Mouse (Mus musculus) kidney, adult 9 months (tissue): ENCODE results near the gene Slc25a3.
A peak's percentile ranks its signal among the peaks of the same experiment; 100 is the strongest.

Experiments used
- DNase-seq: peaks from one replicate; pipeline ENCODE4 v3.0.0; 2022

Gene Slc25a3

DNA sequence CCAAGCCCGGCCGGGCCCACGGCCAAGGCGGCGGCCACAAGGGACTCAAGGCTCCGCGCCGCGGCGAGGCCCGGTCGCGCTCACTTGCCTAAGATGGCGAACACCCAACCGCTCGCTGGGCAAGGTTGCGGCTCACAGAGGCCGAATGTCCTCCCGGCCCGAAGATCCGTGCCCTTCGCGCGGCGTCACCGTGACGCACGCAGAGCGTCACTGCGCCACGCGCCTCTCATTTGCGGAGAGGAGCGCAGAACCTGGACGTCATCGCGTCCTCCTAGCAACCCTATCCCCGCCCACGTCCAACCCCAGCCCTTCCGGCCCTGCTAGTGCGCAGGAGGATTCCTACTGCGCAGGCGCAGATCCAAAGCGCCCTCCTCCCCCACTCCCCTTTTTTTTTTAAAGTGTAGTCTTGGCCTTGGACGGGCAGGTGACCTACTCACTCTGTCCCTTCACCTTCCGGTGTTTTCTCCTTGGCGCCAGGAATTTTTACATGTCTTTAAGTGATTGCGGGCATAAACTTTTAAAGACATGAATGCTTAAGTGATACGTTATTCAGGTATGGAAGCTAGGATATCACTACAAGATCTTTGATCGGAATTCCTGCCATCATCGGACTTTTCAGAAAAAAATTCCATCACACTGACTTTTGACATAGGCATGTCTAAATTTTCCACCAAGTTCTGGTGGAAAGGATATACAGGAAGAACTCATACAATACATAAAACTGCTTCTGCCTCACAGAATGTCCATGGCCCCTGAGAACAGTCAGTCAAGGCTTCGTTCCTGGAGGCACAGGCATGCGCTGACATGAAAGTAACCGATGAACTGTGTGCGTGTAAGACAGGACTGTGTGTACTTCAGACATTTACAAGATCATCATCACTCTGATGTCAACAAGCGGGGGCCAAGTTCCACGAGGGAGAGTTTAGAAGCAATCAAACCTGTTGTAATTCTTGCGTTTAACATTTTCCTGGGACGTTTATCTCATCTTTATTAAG is at the start of gene Slc25a3:
TSS of gene Slc25a3 (minus strand) at position 232 of the 995 bp plus-strand sequence.
- peak; percentile 98 for DNase-seq

DNA sequence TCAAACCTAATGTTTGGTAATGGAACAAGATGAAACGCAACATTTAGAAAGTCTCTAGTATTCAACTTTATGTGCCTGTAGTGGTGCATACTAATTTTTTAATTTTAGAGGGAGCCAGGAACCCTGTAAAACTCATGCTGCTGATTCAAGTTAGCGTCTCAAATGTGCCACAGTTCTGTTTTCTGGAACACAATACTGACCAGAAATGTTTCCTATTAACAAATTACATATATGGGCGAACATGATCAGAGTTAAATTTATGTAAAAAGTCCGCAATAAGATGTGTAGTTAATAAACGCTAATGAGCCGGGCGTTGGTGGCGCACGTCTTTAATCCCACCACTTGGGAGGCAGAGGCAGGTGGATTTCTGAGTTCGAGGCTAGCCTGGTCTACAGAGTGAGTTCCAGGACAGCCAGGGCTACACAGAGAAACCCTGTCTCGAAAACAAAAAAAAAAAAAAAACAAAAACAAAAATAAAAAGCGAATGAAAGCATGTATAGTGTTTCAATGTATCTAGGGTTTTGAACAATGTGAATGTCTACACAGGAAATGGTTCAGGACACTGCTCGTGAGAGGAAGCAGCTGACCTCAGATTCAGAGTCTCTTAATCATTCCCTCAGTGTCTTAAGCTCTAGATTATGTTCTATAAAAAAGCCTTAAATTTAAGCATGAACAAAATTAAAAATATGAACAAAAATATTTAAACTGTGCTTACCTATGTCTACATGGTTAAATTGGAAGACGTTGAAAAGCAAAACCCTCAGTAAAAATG is 48.7 kb upstream of the Slc25a3 start:
- no peak for DNase-seq

DNA sequence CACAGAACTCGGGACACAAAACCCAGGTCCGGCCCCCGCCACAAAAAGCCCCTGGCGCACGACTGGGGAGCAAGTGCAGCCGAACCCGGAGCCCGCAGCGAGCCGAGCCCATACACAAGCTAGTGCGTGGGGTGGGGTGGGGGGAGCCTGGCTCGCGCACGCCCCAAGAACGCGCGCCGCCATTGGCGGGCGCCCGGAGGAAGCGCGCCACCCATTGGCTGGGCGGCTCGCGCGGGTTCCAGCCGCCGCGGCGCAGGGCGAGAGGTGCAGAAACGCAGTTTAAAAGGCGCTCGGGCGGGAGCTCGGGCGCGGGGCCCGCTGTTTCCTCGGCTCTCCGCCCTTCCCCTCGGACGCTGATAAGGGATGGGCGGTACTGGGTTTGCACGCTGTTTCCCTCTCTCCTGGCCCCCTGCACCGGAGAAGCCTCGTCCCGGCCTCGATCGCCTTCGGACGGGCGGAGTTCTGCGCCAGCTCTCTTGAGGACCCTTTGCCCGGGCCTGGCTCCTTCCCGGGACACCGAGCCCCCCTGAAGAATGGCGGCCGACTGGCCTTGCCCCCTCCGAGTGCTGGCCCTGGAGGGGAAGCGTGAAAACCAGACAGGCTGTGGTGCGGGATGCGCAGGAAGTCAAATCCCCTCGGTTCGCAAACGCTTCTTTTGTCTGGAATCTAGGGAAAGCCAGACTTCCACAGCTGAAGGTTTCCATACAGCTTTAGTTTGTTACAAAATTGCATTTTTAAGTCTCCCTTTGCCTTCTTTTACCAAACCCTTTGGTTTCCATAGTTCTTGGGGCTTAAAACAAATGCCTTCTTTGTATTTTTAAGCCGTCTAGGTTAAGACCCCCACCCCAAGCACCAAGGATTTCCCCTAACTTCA is 47.8 kb upstream of the Slc25a3 start:
- peak; percentile 95 for DNase-seq

DNA sequence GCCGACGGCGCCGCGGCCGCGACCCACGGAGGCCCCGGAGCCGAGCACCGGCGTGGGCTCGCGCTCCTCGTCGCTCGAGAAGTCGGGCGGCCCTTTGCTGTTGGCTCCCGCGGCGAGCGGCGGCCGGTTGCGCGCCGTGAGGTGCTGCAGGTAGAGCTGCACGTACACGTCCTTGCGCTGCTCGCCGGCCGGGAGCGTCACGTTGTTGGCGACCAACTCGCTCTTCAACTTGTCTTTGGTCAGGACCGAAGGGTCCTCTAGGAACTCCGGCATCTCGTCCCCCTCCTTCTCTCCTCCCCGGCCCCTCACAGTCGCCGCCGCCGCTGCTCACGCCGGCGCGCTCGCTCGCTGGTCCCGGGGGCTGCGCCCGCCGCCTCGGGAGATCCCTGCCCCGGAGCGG is 47.2 kb upstream of the Slc25a3 start:
- DNase-seq = no peak

DNA sequence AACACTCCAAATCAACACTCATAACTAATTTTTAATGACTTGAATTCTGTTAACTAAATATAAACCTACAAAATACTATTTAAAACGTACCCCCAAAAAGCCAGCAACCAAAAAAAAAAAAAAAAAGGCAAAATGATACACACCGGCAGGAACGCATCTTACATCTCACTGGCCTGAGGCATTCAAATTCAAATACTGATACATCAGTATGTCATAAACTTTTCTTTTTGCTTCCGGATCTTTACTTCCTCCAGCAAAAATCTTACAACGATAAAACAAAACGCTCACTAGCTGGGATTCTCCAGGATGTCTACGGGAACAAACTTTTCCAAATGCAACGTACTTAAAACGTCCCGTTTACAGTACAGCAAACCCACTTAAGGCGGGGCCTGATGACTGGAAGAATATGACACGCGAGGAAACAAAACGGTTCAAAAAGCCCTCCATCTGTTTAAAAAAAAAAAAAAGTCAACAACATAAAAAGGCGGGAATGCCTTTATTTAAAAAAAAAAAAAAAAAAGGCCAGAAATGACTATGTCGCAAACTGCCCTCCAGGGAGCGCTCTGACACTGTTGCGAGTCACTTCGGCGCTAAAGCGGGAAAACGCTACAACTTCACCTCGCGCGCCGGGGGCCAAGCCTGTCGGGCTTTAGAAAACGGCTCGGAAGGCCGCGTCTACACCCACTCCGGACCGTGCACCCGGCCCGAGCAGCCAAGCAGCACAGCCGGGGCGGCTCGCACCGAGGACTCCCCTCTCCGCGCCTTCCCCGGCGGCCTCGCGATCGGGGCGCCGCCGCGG is 46.5 kb upstream of the Slc25a3 start:
- DNase-seq = peak; percentile 84

DNA sequence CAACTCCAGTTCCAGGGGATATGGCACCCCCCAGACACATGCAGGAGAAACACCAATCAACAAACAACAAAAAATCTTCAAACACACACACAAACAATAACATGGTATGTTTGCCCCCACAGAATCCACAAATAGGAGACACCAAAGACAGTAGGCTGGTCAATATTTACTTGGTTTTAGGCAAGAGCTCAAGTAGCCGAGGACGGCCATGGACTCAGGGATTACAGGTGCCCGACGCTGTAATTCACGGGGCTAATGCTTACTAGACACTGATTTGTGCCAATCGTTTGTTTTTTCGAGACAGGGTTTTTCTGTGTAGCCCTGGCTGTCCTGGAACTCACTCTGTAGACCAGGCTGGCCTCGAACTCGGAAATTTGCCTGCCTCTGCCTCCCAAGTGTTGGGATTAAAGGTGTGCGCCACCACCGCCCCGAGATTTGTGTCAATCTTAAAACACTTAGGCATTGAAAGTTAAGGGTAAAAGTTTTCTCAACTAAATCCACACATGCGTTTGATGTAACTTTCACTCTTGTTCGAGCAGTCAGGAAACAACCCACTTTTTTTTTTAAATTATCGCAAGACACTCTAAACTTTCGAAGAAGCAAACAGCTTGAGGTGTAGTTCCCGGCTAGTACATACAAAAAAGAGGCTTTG is 45.7 kb upstream of the Slc25a3 start:
- no peak for DNase-seq

DNA sequence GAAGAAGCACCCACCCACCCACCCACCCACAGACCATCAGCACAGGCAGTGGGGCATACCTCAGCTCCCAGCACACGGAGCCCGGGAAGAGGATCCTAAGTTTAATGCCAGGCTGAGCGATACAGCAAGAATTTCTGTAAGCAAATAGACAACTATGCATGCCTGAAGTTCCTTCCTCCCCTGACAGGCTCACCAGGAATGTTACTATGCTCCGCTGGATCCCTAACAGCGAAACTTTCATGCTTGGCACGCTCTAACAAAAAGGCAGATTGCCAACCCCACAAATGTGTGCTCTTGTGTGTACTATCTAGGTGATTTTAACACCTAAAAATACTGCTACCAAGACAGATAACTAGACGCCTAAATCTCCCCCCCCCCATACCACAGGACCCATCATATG is 43.5 kb upstream of the Slc25a3 start:
- no peak for DNase-seq

DNA sequence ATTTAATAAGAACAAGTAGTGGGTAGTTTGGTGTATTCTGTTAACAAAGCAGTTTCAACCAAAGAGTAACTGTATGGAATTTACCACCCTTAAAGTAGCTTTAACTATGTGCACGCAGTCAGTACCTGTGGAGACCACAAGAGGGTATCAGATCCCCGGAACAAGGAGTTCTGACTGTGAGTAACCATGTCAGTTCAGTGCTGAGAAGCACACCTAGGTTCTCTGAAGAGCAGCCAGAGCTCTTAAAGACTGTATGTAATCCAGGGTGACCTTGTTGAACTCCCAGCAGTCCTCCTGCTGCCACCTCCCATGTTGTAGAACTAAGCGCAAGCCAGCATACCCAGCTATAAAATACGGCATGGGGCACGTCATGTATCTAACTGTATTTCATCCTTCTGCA is 43.0 kb upstream of the Slc25a3 start:
- DNase-seq = peak; percentile 76

DNA sequence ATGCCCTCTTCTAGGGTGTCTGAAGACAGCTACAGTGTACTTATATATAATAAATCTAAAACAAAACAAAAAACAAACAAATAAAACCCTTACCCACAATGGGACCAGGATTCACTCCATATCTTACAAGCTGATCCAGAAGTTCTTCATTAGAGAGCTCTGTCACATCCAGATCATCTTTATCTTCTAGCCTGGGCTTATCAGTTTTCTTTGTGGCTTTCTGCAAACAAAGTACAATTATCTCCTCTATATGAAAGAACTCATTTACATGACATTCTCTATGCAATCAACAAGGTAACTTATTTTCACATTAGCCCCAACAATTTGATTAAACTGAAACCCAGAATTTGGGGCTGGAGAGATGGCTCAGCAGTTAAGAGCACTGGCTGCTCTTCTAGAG is 42.0 kb upstream of the Slc25a3 start:
- no peak for DNase-seq

DNA sequence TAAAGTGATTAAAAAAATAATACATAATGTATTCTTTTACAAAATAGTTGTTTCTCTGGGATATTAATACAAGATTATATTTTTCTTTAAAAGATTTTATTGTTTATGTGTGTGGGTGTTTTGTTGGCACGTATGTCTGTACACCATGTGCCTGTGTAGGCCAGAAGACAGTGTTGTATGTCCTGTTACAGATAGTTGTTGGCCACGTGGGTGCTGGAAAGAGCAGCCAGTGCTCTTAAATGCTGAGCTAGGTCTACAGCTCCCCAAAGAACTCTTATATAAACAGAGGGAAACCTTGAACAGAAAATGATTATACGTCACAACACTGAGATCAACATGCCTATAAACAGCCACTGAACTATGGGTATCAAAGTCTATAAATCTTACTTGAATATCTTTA is 40.6 kb upstream of the Slc25a3 start:
- no peak for DNase-seq

DNA sequence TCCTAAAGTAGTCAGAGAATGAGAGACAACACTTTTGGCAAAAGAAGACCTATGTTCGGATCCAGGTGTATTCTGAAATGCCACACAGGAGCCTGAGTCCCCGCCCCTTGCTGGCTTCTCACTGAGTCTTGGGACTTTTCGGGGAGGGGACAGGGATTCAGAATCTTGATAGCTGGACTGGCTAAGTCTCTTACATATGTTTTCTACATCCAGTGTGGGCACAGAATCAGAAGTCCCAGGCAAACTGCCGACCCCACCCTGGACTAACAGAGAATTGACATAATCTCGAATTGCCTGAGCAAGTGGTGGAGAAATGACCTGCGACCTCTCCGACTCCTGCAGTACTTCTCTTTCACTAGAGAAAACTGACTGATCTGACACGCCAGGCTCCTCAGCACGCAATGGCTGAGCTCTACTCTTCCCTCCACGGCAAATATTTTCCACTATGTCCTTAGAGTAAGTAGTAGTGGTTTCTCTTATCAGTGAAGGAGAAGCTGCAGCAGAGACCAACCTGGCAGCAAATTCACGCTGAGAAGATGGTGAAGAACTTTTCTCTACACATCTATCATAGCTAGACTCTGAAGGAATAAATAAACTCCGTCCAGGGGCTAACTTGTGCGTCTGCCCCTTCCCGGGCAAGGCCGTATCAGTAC is 38.8 kb upstream of the Slc25a3 start:
- no peak for DNase-seq

DNA sequence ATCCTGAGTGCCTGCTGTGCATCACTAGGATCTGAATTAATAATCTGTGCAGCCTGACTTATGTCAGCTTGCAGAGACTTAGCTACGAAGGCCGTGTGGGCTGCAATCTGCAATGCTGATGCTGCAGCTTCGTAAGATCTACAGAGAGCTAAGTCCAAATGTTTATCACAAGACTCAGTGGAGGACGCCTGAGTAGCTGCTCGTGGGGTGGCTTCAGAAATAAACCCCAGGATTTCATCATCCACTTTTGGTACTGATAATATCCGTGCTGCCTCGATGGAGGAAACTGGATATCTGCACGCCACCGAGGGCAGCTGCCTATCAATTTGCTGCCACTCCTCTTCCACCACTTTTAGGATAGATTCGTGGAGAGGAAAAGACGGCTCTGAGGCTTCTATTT is 38.2 kb upstream of the Slc25a3 start:
- DNase-seq = no peak

DNA sequence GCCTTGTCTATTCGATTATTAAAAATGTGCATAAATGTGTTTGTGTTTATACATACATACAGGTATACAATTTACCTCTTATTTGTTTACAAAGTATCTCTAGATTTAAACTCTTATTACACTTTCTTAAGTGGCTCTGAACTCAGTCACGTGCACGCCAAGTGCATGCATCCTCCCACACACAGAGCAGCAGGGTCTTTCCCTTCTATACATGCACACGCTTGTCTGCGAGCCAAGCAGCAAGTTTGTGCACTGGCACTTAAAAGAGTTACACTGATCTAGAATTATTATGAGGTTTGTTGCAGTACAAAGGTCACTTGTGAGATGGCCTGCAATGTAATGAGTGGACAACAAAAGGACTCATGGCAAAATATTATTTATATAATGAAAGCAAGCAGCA is 37.1 kb upstream of the Slc25a3 start:
- DNase-seq = no peak

DNA sequence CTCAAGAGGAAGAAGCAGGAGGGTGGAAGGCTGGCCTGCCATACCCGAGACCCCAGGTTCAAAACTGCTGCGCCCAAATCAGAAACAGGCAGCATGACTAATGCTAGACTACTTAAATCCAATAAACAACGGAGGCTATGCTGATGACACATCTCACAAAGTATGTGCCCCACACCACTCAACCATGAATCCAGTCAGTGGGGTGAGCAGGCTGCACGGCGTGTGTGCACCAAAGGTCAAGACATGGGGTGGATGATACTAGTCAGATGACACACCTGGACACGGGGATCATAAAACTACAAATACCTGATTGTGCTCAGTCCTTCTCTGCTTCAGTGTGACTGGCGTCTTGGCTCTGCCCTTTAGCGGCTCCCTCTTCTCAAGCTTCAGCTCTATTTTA is 34.6 kb upstream of the Slc25a3 start:
- DNase-seq = peak; percentile 36

DNA sequence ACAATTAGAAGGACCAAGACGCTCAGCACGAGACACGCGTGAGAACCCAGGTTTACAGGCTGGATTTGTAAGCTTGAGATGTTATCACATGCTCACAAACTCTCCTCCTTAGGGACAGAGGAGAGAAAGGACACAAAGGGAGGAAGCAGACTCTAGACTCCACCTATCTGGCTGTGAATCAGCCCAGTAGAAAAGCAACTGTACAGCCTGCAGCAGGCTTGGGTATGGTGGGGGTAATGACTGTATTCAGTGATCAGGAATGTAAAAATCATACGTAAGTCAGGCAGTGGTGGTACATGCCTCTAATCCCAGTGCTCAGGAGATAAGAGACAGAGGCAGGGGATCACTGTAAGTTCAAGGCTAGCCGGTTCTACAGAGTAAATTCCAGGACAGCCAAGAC is 32.5 kb upstream of the Slc25a3 start:
- DNase-seq = no peak

DNA sequence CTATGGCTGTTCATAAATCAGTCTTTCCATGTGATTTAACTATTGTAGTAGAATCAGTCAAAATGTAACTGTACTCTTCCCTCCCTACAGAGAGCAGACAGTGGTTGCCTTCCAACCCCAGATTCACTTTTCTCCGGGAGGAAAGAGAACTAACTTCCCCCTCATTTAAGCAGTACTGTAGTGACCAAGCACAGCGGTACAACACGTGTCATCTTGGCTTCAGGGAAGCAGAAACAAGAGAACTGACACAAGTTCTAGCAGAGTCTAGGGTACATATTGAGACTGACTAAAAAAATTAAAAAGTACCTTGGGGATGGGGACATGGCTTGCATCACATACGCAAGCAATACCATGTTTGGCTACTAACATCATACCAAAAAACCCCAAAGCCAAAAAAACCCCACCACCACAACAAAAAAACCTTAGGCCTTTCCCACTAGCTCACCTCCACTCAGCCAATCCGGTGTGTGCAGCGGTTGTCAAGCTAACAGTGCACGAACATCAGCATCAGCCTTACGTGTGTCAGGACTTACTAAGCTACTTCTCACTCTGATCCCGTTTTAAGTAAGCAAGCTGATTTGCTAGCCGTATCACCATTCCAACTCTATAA is 30.1 kb upstream of the Slc25a3 start:
- DNase-seq = no peak

DNA sequence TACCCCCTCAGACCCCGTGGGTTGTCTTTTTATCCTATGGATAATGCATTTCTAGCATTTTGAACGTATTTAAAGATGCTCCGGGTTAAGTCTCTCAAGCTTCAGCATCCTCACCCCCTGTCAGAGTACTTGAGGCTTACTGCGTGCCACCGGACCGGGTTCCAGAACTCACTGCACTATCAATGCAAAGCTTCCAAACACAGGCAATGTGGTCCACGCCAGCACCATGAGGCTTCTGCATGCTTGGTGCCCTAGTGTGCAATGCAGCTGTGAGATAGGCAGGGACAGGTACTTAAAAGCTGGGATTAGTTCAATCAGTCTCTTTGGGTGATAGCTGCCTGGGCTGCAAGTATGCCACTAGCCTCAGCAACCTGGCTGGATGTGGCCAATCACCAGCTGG is 21.6 kb upstream of the Slc25a3 start:
- DNase-seq = no peak

DNA sequence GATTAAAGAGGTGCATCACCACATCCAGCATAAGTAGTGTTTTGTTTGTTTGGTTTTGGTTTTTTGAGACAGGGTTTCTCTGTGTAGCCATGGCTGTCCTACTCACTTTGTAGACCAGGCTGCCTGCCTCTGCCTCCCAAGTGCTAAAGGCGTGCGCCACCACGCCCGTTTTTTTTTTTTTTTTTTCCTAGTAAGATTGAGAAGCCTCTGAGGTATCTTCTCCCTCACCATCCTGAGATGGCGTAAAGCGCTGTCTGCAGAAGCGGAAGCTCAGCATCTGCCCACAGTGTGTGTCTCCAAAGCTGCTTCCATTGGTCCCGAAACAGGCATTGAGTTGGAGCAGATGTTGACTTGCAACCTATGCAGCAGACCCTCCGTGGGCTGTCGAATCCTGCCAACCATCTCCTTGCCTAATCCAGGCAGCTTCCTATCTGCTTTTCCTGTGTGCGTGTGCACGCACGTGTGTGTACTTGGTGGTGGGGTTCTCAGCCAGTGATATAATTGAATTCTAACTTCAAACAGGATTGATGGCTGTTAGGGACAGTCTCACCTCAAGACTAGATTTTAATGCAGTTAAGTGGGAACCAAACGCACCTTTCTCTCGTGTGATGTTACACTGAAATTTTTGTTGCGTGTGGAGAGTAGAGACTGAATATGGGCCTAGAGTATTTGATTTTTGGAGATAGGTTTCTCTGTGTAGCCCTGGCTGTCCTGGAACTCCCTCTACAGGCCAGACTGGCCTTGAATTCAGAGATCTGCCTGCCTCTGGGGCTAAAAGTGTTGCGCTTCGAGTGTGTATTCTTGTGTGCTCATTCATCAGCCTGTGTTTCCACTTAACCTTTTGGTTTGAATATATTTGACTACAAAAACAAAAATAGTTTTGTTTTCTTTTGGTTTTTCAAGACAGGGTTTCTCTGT is 19.7 kb upstream of the Slc25a3 start:
- no peak for DNase-seq

DNA sequence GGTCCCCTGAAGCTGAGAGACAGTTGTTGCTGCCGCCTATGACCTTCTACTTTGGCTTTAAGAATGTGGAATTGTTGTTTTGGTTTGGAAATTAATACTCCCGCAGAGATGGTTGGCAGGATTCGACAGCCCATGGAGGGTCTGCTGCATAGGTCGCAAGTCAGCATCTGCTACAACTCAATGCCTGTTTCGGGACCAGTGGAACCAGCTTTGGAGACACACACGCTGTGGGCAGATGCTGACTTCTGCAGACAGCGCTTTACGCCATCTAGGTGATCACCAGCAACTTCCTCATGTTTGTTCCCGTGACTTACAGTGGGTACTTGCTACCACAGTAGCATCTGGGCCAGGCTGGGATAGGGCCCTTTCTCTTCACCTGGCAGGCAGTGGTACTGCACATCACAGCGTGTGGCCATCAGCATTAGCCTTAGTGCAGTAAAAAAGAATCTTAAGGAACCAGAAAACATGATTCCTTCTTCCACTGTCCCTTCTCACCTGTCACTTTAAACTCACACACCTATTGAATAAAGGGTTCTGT is 18.9 kb upstream of the Slc25a3 start:
- DNase-seq = no peak
